Mouse (Mus musculus): Measurements from ENCODE around the gene Cdh22.

DNA sequence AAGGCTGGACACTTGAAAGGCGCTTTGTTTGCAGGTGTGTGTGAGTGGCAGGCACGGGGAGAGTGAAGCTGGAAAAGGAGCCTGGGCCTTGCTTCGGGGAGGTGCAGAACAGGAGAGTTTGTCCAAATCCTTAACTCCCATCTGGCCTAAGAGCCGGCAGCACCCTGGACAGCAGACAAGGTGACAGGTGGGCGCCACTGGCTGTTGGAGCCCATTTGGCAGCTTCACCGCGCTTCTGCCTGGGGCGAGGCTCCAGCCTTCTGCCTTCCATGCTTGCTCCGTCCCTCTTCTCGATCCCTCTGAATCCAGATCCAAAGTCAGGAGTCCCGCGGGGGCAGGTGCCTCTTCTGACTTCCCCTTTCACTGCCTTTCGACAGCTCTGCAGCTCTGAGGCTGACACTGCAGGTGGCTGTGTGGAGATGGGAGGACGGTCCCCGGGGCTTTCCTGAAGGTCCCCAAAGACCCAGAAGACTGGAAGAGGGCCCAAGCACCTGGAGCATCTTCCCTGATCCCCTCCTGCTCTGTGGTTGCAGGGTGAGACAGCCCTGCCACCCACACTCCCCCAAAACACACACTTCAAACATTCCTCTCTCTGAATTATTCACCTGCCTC is 5.0 kb upstream of the Cdh22 start:
- TF ChIP-seq CTCF (IDR thresholded peaks at IDR 0.05; ENCODE audit: control insufficient read depth, insufficient read depth, low read length) (no peak), POLR2A (IDR thresholded peaks at IDR 0.05; ENCODE audit: borderline replicate concordance, control insufficient read depth, low read depth, low read length) (no peak)

Measured in bone marrow, adult 2 months (tissue).